Mouse (Mus musculus) mature B cell (primary cell): ENCODE measurements at regions not wholly inside any gene's neighbourhood (a gene's known extent, or its start where the extent isn't known, plus 50 kb on each side); places are given as distances from the start of the nearest gene placed in this dataset.

ENCODE experiments used
- in situ Hi-C: fragments of 300-500 bp; cut with MboI; formaldehyde crosslinking; loops from 2 replicates; pipeline ENCODE4 v1.14.3; 2019

DNA sequence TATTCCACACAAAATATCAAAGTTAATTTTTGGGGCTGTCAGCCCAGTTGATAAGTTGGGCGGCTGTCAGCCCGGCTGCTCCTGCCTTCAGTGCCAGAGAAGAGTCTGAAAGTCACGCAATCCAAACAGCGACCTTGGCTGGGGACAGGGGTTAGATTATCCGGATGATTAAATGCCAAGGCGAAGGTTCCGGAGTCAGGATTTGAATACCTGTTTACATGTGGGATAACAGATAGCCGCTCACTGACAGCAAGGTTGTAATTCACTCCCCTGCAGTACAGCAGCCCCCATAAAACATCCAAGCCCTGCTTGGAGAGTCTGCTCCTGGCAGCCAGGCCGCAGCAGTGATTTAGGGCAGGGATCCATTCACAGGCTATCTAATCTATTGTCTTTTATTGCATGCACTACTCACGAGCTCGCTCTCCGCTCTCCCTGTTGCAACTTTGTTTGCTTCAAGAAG, 388.3 kb downstream of the Gm45692 start:
- in situ Hi-C loops: no loop called here

DNA sequence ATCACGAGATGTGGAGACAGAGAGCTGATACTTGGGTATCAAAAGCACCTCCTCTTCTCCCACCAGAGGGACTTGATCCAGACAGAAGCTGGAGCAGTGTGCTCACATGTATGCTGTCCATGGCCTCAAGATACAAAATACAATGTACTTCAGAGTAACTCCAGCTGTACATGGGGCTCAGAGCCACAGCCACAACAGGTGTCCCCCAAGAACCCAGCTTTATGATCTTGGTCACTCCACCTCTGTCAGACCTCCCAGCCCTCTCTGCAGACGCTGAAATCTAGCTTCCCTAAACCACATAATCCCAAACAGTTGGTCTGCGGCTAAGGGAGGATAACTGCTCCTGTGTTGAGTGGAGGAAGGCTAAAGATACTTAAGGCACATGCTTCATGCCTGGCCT, 389.9 kb downstream of the Gm45692 start:
- in situ Hi-C loops: no loop called here

DNA sequence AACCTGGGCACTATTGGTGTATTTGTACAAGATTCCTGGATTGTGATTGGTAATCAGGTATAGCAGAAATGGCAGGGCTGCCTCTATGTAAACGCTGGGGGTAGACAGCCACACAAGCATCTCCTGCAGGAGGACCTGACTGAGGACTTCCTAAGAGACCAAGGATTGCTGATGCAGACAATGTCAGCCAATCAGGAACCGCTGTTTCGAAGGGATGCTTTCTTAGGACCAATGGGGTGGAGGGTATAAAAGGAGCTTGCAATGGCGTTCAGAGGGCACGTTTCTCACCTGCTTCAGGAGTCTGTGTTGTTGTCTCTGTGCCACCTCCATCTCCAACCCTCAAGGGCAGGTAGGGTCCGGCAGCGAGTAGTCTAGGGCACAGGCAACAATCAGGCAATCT, 393.7 kb downstream of the Gm45692 start:
- in situ Hi-C loops: no loop called here

DNA sequence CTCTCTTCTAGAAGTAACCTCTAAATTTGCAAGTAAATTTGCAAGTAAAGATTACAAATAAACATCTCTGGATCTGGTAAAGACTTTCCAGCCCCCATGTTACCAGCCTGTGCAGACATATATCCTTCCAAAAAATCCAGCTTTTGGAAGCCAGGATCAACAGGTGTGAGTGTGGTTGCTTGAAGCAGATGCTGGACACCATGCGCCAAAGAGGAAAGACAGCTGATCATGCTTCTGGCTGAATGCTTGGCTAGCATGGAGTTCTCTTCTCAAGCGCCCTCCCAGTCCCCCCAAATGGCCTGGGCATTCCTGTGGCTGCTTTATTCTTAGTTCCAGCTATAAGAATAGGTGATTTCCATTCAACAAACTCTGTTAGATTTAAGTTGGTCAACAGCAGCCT, 404.9 kb downstream of the Gm45692 start:
- in situ Hi-C loops: no loop called here

DNA sequence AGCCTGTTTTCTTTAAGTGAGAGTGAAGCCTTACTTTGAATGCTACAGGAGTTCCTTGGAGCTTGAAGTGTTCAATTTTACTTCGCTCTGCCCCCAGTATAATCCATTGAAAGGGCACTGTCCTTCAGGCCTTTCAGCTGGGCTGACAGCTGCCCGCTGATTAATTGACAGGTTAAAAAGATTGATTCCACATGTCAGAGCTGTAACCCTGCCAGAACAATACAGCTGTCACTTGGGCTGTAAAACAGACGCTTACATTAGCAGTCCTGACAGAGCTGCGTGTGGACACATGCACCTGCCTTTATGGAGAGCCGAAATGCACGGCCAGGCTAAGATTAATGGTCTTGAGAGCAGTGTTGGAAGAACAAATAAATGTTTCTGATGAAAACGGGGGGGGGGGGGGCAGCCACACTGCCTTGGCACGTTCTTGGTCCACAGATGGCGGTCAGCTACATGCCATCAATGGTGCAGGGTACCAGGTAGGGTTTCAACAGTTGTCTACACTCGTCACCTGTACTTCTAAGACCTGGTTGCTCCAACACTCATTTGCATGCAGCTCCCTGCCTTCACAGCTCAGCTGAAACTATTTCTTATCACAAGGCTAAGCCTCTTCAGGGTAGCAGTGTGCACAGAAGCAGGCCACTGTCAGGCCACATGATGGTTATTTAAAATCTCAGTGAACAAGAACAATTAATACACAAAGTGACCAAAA, 407.3 kb downstream of the Gm45692 start:
- in situ Hi-C loops: no loop called here

DNA sequence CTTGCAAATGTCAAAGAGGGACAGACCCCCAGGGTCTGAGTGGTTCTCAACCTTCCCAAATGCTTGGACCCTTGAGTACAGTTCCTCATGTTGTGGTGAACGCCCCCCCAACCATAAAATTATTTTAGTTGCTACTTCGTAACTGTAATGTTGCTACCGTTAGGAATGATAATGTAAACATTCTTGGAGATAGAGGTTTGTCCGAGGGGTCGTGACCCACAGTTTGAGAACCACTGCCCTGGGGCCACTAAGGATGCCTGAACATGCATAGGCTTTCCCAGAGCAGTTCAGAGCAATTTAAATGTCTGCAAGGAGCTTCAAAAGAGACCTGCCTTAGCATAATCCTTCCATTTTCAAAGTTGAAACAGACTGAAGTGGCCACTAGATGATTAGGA, 407.8 kb downstream of the Gm45692 start:
- in situ Hi-C loops: no loop called here

DNA sequence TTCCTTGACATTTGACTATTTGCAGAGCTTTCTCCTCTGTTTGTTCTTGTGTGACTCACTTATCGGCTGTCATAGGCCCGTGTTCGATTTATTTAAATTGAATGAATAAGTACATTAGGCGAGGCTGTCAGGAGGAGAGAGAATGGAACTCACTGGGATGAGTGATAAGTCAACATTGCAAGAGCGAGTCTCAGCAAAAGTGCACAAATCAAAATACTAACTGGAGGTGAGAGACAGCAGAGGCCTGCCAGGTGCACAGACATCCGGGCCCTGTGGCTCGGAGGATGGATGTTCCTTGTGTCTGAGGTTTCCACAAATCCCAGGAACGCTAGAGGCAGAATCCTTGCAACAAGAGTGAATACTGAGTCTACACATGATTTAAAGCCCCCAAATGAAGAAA, 410.6 kb downstream of the Gm45692 start:
- in situ Hi-C loops: no loop called here

DNA sequence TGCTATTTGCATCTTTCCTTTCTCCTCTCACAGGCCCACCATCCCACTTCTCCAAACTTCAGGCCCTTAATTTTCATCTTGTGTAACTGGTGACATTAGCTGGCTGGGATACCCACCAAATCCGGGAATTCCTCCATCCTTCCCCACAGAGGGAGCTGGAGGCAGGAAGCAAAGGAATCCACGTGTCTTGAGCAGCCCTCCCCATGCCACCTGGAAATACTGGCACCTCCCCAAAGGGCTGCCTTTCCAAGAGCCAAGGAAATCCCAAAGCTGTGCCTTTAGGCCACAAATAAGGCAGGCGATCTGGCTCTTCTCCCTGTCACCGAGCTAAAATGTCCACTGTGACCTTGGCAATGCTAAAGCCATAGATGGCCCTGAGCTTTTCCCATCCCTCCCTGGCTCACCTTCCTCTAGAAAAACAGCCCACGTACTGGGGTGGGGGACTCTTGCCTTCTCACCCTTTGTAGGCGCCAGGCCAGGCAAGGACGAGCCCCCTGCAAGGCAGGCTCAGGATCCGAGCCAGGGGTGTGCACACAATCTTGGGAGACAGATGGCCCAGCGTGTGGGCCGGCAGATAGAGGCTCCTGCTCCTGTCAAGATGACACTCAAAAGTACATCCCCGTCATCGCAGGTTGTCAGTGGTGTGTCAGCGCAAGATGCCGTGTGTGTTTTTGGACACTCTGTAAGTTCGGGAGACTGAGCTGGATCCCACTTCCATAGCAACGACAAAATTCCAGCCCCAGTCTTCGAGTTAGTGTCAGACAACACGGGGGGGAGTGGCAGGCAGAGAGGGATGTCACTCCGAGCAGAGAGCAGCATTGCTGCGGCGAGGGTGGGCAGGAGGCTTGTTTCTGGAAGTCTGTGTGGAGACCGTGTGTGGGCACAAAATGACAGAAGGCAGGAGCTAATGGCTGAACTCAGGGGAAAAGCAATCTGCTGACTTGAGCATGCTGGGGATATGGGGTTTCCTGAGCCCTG, 414.4 kb downstream of the Gm45692 start:
- in situ Hi-C loops: no loop called here

DNA sequence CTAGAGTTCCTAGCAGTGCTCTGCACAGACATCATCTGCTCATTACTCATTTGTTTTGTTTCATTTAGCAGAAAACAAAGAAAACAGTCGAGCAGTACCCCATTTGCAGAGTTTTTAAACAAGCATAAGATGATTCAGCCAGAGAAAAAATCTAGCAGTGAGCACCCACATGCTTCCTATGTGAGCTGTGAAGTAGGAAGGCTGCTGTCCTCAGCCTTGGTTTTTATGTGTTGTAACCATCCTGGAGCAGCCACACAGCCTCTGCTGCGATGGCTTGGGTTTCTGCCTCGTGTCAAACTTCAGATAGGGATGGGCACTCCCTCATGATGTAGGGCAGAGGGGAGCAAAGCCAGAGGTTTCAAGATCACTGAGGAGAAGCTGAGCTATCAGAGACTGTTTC, 416.5 kb downstream of the Gm45692 start:
- in situ Hi-C loops: no loop called here

DNA sequence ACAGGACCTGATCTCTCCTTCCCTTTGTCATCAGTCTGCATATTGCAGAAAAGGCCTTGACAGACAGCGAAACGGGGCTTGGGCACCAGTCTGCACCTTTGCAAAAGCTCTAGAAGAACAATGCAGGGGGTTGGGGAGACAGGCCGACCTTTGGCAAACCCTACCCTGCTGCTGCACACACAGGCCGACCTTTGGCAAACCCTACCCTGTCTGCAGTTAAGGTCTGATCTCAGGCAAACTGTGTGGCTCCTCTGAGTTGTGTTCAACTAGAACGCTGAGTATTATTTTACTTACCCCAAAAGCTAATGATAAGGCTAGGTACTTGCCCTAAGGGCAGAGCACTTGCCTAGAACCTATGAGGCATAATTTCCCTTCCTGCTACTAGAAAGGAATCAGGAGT, 423.4 kb upstream of the Zfp703 start:
- in situ Hi-C loops: no loop called here

DNA sequence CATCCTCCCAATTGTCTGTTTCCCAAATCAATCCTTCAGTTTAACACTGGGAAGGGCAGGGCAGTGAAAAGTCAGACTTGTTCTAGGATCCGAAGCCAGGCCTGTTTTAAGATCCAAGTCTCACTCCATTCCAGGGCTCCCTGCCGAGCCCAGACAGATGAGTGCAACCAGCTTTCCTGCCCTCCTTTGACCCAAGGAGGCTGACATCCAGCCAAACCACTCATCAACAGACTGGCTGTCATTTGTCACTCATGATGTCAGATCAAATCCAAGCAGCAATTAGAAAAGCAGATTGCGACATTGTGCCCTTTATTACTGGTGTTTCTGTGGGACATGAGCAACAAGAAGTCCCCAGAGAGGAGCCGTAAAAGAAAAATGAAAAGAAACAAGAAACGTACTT, 417.9 kb upstream of the Zfp703 start:
- in situ Hi-C loops: no loop called here

DNA sequence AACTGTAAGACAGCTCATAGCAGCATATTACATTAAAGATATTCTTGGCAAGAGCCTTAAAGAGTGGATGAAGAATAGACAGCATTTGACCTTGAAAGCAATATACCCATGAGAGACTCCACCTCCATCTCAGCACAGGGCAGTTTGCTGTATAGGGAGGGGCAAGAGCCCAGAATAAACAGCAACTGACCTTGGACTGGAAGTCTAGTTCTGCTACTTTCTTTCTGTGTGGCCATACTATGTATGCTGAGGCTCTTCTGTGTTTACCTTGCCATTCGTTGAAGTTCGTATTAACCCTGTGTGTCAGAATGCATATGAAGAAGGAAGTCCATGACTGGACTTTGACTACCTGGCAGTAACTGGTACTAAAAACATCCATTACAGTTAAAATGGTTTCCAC, 414.0 kb upstream of the Zfp703 start:
- in situ Hi-C loops: no loop called here

DNA sequence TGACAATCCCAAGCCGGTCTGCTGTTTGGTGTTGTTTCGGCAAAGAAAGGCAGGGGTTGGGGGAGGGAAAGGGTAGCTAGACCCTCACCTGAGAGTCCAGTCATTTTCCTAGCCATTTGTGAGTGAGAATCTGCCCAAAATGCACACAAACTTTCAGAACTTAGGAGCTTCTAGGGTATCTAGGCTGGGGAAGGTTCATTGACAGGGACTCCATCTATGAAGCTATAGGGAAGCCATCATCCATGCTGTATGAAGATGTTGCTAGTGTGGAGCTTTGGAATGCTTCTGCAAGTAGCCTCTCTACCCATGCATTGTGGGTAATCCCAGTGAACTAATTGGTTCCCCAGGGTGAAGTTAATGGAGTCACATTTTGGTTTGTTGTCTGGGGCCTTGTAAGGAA, 412.9 kb upstream of the Zfp703 start:
- in situ Hi-C loops: no loop called here

DNA sequence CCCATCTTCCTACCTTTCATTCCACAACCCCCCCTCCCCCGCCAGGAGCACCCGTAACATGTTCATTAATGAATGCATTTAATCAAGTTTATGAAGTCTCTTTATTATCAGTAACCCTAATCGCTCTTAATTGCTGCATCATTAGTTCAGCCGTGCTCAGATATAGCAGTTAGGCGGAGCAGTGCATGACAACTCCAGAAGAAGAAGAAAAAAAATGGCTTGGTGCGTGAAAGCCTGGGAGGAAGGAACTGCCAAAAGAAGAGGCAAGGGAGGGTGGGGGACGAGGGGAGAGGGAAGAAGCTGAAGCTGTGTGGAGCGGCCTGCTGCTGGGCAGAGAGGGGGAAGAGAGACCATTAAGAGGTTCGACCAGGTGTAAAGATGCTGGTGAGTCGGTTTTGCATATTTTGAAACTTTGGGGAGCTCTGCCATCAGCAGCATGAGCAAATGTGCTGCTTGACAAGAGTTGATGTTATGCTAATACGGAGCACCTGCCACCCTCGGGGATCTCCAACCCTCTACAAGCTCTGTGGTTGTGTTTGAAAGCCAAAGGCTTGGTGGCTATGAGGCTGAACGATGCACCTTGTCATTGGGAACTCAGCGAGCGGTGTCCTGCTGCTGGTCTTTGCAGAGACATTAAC, 408.6 kb upstream of the Zfp703 start:
- in situ Hi-C loops: no loop called here

DNA sequence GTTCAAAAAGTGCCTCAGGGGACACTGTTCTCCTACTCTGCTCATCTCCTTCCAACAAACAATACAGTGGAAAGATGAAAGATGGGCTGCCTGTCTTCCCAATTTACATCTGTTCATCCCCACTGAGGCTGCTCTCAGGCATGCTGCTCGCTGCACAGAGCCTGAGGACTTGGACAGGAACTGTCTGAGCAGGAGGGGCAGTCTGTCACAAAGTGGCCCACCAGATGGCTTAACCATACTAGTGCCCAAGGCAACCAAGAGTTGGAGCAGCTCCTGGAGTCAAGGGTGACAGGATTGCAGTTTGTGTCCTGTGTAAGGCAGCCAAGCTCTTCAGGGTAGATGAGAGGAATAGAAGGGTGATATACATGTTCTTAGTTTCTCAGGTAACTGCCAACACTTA, 388.3 kb upstream of the Zfp703 start:
- in situ Hi-C loops: no loop called here

DNA sequence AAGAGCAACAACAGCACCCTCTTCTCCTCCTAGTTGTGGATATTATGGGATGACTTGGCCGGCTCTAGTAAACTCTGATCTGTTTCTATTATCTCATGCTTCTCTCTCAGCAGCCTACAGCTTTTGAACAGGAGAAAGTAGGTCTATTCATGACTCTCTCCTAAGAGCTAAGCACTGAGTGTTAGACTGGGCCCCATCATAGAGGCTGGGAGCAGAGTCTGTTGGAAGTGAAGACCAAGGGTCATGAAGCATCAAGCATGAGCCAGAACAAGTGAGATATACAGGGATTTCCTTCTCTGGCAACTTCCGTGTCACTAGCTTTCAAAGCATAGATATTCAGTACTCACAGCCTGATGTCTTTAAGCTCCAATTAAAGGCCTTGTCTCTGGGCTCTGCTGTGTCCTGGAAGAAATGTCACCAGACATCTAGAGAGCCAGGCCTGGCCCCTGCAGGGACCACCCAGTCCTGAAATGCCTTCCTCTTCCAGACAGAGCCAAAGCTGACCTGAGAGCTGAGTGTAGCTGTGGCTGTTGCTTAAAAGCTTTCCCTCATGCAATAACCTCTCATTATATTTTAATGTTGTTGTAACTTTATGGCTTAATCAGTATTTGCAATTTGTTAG, 386.4 kb upstream of the Zfp703 start:
- in situ Hi-C loops: no loop called here

DNA sequence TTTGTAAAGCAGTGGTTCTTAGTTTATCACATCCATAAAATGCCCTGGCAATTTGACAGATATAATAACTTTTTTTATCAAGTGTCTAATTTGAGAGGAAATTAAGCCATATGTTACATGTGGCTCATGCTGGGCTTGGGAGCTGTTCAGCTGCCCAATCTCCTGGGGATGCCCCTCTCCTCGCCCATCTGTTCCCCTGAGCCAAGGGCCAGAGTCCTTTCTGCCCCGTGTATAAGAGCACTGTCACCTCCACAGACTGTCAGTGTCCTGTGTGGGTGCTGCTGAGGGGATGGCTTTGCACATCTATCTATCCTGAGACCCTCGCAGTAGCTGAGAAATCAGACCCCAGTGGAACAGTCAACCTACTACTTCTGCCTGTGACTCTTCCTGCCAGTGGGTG, 385.9 kb upstream of the Zfp703 start:
- in situ Hi-C loops: no loop called here

DNA sequence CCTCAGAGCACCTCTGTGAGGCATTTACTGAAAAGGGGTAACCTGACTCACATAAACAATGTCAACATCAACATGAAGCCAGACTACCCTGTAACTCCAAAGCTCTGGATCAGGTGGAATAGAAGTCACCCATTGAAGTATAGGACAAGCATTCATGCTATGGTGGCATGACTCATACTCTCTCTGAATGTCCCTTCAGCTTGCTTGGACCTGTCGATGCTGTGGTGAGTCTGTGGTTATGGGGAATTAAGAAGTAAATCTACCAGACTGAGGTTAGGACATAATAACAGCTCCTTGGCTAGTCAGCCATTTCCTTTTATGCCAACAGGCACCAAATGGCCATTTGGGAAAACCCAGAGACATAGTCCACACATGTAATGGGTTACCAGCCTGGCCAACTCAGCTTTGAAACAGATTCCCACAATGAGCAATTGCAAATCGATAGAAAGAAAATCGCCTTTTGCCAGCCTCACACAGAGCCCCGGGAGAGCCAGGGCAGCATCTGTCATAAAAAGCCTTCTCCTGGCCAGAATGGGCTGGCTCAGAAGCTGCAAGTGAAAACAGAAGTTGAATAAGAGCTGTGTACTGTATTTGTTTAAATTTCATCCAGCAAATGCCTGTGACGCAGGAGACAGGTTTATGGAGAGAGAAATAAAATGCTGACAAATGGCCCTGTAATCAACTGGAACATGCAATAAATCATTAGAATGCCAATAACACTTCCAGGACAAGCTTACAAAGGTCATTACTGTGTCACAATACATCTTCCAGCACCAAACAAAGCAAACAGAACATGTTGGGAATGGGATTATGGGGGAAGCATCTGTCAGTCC, 383.4 kb upstream of the Zfp703 start:
- in situ Hi-C loops: no loop called here

DNA sequence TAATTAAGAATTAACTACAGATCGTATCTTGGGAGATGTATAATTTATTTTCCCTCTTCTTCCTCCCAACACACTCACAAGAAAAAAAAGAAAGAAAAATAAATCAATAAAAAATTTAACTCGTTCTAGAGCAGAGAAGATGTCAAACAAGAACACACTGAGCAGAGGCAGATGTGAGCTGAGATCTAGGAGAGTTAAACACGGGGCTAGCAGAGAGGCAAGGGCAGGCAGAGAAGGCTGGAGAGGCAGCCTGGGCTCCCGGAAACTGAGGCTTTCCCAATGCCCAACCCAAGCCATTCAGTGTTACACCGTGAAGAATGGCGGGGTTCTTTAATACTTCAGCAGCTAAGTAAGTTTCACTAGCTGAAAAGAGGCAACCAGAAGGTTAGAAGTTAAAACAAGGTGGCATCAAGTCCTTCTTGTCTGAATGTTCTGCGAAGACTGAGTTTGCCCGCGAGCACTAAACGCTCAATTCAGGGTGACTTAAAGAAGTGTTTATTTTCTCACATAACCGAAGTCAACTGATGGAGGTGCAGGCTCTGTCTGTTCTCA, 382.7 kb upstream of the Zfp703 start:
- in situ Hi-C loops: no loop called here

DNA sequence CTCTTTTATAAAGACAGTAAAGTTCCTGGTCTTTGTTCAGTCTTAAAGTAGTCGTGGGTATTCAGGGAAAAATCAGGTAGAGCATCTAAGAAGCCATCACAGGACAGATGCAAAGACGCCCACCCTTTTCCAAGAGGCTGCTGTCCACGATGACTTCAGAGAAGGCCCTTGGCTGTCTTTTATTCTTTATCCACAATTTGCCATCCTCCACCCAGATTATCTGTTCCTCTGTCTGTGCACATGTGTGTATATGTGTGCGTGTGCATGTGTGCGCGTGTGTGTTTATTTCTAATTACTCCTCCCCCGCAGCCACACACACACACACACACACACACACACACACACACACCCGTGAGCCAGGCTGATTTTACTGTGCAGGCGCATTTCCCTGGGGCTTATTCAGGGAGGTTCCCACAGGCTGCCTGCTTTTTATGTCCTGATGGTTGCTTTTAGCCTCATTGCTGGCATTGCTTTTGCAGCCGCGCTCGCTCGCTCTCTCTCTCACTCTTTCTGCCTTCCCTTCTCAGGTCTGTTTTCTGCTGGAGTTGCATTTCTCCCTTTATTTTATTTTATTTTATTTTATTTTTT, 381.6 kb upstream of the Zfp703 start:
- in situ Hi-C loops: no loop called here
